Mouse (Mus musculus) heart, embryonic 12.5 days (tissue): ENCODE data around the gene Slc39a7. TPM values are rescaled to one million over a fixed set of nuclear protein-coding genes. Genes with fewer than 3 reads are reported as not detected.
A peak's percentile ranks its signal among the peaks of the same experiment; 100 is the strongest.
"Not testable (repeated sequence)": the region's sequence is repeated elsewhere in the genome, so short reads cannot be mapped to it uniquely, and the experiment has no call there.

ENCODE experiments used
- ATAC-seq: fragments of 200-750 bp; cut with Nextera tagmentation; 2 replicates; pipeline ENCODE4 v1.8.0; 2017; ENCODE audit warnings: moderate TSS enrichment, moderate library complexity; ENCODE audit not compliant: insufficient number of reproducible peaks, low FRiP score
- H3K27ac ChIP-seq: fragments of 300-500 bp; sonication (generic); 2 replicates; pipeline ENCODE4 v1.5.1; 2016; ENCODE audit warnings: mild to moderate bottlenecking, moderate library complexity; ENCODE audit not compliant: poor library complexity, severe bottlenecking
- H3K27me3 ChIP-seq: fragments of 300-500 bp; sonication (generic); replicated peaks from 2 replicates; pipeline ENCODE4 v1.6.1; 2016; ENCODE audit warnings: mild to moderate bottlenecking, moderate library complexity
- H3K36me3 ChIP-seq: fragments of 300-500 bp; sonication (generic); 2 replicates; pipeline ENCODE4 v1.6.1; 2016; ENCODE audit warnings: mild to moderate bottlenecking, moderate library complexity
- H3K4me1 ChIP-seq: fragments of 300-500 bp; sonication (generic); replicated peaks from 2 replicates; pipeline ENCODE4 v1.6.1; 2016; ENCODE audit warnings: mild to moderate bottlenecking
- H3K4me2 ChIP-seq: fragments of 300-500 bp; sonication (generic); 2 replicates; pipeline ENCODE4 v1.6.1; 2016; ENCODE audit warnings: mild to moderate bottlenecking, moderate library complexity
- H3K4me3 ChIP-seq: fragments of 300-500 bp; sonication (generic); 2 replicates; pipeline ENCODE4 v1.5.1; 2016; ENCODE audit warnings: mild to moderate bottlenecking
- H3K9ac ChIP-seq: fragments of 300-500 bp; sonication (generic); 2 replicates; pipeline ENCODE4 v1.6.1; 2016; ENCODE audit warnings: mild to moderate bottlenecking, moderate library complexity
- H3K9me3 ChIP-seq: fragments of 300-500 bp; sonication (generic); replicated peaks from 2 replicates; pipeline ENCODE4 v1.6.1; 2016; ENCODE audit warnings: mild to moderate bottlenecking, moderate library complexity
- WGBS: fragments of 180-500 bp; shearing (Covaris S2); methylation state at CpG from one replicate; pipeline ENCODE4 v1.1.7; 2016; 5-methylcytosine and 5-hydroxymethylcytosine counted together
- polyA plus RNA-seq: library from polyadenylated mRNA; unstranded; fragments of >200 nt; fragmentation: Nextera tagmentation; extraction: Ambion mirVana; gene quantifications from 2 replicates; pipeline ENCODE4 v1.2.1, GENCODE M21; 2016

Slc39a7 gene
- polyA plus RNA-seq, 1 experiment from 2014 or later, result 130 TPM

DNA sequence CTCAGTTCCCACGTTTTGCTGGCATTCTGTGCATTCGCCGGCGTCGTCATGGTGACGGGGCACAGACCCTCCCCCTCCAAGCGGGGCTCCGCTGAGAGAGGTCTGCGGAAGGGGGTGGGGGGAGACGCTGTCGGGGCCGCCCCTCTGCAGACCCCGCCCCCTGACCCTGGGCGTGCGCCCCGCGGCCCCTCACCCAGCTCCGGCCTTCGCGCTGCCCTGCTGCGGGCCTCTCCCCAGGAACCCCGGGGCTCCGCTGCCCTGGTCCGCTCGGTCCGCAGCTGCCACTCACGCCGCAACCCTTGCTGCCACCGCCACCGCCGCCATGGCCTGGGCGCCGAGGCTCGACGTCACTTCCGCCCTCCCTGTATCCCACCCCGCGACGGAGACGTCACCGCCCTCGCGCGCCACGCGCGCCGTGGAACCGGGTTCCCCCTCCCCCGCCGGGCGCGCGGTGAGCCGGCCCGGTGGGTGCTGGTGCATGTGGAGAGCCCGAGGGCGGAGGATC lies 7.1 kb downstream of the Slc39a7 start, which contains the start of gene Ring1:
Gene Ring1, minus strand, starts transcription at position 364 of the 505 bp plus-strand sequence.
- Histone ChIP-seq H3K4me3 (peak within 1 kb of the TSS; percentile 75), H3K27me3 (no peaks in the 10 kb centered on the region), H3K4me2 (peak within 1 kb of the TSS; percentile 95), H3K9me3 (peaks cover 13% of the 10 kb centered on the region), H3K36me3 (peaks cover 45% of the 10 kb centered on the region), H3K27ac (peak within 1 kb of the TSS; percentile 93), H3K4me1 (peaks cover 44% of the 10 kb centered on the region), H3K9ac (peak within 1 kb of the TSS; percentile 91)
- WGBS, result 0% methylated on average over 50 of the region's 58 CpGs
- peak; percentile 77 for ATAC-seq

- ATAC-seq, result no peak
- 61% methylated on average over 9 of the region's 9 CpGs for WGBS
- Histone ChIP-seq H3K4me3 (peak overlapping the region; percentile 75), H3K9ac (peak overlapping the region; percentile 91), H3K4me1 (peaks cover 37% of the 10 kb centered on the region), H3K9me3 (peaks cover 17% of the 10 kb centered on the region), H3K27me3 (no peaks in the 10 kb centered on the region), H3K4me2 (peak overlapping the region; percentile 95), H3K36me3 (peaks cover 38% of the 10 kb centered on the region), H3K27ac (no peak overlapping the region)
These were observed 7.8 kb downstream of the Slc39a7 start for GRCm38 (mm10) chr17:34023678-34024077.

DNA sequence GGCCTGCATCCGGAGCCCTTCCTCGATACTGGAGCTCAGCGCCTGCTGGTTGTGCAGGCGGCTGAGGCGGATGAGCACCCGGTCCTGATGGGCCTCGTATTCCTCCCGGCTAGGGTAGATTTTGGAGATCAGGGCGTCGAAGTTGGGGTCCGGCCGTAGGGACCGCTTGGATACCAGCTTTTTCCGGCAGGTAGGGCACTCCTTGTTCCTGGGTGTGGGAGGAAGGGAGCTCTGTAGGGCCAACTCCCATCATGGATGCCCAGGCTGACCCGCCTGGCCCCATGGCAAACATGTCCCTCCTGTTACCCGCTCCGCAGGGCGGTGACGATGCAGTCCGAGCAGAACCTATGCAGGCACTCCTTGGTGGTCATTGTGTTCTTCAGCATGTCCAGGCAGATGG lies 8.5 kb downstream of the Slc39a7 start:
- Histone ChIP-seq H3K27ac (no peak overlapping the region), H3K9ac (no peak overlapping the region), H3K4me2 (no peak overlapping the region), H3K4me3 (no peak overlapping the region), H3K36me3 (peaks cover 33% of the 10 kb centered on the region), H3K4me1 (peaks cover 30% of the 10 kb centered on the region), H3K27me3 (no peaks in the 10 kb centered on the region), H3K9me3 (peaks cover 17% of the 10 kb centered on the region)
- WGBS, result 94% methylated on average over 20 of the region's 20 CpGs
- no peak for ATAC-seq

DNA sequence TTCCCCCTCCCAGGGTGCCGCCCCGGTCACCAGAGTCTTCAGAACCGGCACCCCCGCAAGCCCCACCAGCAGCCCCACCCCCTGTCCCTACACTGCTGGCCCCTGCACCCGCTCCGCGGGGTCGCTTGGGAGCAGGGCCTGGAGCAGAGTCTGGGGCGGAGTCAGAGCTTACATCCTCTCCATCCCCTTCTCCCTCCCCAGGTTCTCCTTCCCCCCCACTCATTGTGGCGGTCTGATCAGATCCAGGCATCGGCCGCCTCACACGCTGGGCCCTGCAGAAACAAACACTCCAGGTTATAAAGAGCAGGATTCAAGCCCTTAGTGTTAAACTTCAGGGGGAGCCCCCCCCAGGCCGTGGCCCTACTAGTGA lies 9.1 kb downstream of the Slc39a7 start:
- Histone ChIP-seq H3K4me1 (peaks cover 29% of the 10 kb centered on the region), H3K27me3 (no peaks in the 10 kb centered on the region), H3K9me3 (peaks cover 17% of the 10 kb centered on the region), H3K4me2 (no peak overlapping the region), H3K36me3 (peaks cover 33% of the 10 kb centered on the region), H3K27ac (no peak overlapping the region), H3K9ac (no peak overlapping the region), H3K4me3 (no peak overlapping the region)
- 86% methylated on average over 14 of the region's 14 CpGs for WGBS
- no peak for ATAC-seq

DNA sequence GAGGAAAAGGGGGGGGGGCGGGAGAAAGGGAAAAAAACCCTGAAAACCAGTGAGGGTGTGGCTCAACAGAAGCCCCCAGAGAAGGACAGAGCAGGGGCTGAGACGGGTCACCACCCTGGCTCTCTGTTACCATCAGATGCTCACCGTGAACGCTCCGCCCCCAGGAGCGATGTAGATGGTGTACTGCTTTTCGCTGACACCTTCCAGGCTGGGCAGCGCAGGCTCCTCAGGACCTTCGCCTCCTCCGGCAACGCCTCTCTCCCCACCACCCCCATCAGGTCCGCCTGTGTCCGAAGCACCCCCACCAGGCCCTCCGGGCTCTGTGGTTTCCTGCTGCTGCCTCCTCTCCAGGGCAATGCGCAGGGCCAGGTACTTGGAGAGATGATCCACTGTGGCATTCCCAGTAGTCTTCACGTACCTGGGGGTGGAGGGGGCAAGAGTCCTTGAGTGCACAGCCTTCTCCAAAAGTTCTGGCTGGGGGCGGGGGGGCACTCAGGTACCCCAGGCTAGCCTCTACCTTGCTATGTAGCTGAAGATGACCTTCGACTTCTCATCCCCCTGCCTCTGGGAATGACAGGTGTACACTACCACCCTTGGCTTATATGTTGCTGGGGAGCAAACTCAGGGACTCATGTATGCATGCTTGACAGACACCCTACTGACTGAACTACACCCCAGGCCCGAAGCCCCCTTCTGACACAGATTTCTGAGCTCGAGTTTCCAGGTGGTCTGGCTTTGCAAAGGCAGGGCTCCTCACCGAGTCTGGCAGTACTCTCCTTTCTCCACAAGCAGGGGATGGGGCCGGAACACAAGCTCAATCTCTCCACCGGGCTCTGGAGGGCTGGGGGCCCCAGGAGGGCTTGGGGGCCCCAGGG lies 9.7 kb downstream of the Slc39a7 start:
- Histone ChIP-seq H3K36me3 (peaks cover 33% of the 10 kb centered on the region), H3K9ac (no peak overlapping the region), H3K9me3 (peaks cover 17% of the 10 kb centered on the region), H3K27ac (no peak overlapping the region), H3K4me1 (peaks cover 23% of the 10 kb centered on the region), H3K4me3 (no peak overlapping the region), H3K4me2 (no peak overlapping the region), H3K27me3 (no peaks in the 10 kb centered on the region)
- 91% methylated on average over 23 of the region's 23 CpGs for WGBS
- no peak for ATAC-seq

GRCm38 (mm10) chr17:34013436-34013835 lies 18.0 kb downstream of the Slc39a7 start:
- WGBS, result 85% methylated on average over 8 of the region's 8 CpGs
- peaks cover 4% of the 10 kb centered on the region; the same call in 1 of the 2 replicates for H3K9me3 ChIP-seq

GRCm38 (mm10) chr17:34010156-34010555 lies 21.3 kb downstream of the Slc39a7 start:
- ATAC-seq, result no peak
- Histone ChIP-seq H3K4me2 (no peak overlapping the region), H3K36me3 (no peaks in the 10 kb centered on the region), H3K27me3 (peaks cover 8% of the 10 kb centered on the region; the same call in 1 of the 2 replicates), H3K27ac (no peak overlapping the region), H3K4me3 (no peak overlapping the region), H3K9me3 (peaks cover 9% of the 10 kb centered on the region), H3K4me1 (no peaks in the 10 kb centered on the region), H3K9ac (no peak overlapping the region)
- 64% methylated on average over 5 of the region's 5 CpGs for WGBS

More at GRCm38 (mm10) chr17:34013436-34013835, 18.0 kb downstream of the Slc39a7 start:
- no peak for ATAC-seq
- no peak overlapping the region for H3K4me2 ChIP-seq
- 0 out of 2 replicates have a peak, but pooled peaks cover 3% of the 10 kb centered on the region for H3K27me3 ChIP-seq
- H3K36me3 ChIP-seq, result no peaks in the 10 kb centered on the region
- H3K9ac ChIP-seq, result no peak overlapping the region
- H3K4me3 ChIP-seq, result no peak overlapping the region
- no peaks in the 10 kb centered on the region for H3K4me1 ChIP-seq
- H3K27ac ChIP-seq, result no peak overlapping the region

DNA sequence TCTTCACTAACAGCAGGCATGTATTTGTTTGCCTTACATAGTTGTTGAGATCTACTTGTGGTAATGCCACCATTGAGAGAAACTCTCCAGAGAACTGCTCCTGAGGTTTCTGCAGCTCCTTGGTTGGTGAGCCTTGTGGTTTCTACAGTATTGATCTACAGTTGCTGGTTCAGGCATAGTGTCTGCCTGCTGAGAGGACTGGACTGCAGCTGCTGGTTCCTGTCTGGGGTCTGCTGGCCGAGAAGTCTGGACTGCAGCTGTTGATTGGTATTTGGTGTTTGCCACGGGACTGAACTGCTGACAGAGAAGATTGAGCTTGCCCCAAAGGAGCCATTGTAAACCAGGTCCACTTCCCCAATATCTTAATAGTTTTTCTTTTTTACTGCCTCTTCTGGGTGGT lies 24.9 kb downstream of the Slc39a7 start:
- H3K9ac ChIP-seq, result no peak overlapping the region
- WGBS, result 34% methylated on average over 2 of the region's 2 CpGs
- no peaks in the 10 kb centered on the region for H3K4me1 ChIP-seq
- peaks cover 6% of the 10 kb centered on the region; the same call in 1 of the 2 replicates for H3K9me3 ChIP-seq
- peaks cover 14% of the 10 kb centered on the region for H3K27me3 ChIP-seq
- no peak overlapping the region for H3K4me3 ChIP-seq
- ATAC-seq, result no peak
- H3K27ac ChIP-seq, result no peak overlapping the region
- no peak overlapping the region for H3K4me2 ChIP-seq
- no peaks in the 10 kb centered on the region for H3K36me3 ChIP-seq

DNA sequence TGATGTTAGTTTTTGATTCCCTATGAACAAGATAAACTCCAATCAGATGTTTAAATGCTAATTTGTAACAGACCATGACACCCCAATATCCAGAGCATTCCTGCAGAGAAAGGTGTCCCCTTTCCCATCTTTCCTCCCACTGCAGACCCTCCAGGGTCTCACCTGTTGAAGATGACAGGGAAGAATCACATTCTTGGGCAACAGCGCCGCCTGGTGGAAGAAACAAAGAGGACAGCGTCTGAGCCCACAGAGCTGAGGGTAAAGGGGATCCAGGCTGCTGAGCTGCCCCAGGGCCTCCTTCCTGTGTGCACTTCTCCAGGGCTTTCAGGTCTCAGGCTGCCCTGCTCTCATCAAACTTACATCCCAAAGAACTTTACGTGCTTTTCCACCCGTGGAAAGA lies 28.1 kb downstream of the Slc39a7 start:
- H3K4me3 ChIP-seq, result no peak overlapping the region
- H3K4me2 ChIP-seq, result no peak overlapping the region
- no peaks in the 10 kb centered on the region for H3K36me3 ChIP-seq
- H3K4me1 ChIP-seq, result peaks cover 12% of the 10 kb centered on the region
- H3K27me3 ChIP-seq, result peaks cover 43% of the 10 kb centered on the region
- WGBS, result 3% methylated on average over 5 of the region's 5 CpGs
- no peak for ATAC-seq
- no peak overlapping the region for H3K9ac ChIP-seq
- peaks cover 6% of the 10 kb centered on the region; the same call in 1 of the 2 replicates for H3K9me3 ChIP-seq
- H3K27ac ChIP-seq, result no peak overlapping the region

DNA sequence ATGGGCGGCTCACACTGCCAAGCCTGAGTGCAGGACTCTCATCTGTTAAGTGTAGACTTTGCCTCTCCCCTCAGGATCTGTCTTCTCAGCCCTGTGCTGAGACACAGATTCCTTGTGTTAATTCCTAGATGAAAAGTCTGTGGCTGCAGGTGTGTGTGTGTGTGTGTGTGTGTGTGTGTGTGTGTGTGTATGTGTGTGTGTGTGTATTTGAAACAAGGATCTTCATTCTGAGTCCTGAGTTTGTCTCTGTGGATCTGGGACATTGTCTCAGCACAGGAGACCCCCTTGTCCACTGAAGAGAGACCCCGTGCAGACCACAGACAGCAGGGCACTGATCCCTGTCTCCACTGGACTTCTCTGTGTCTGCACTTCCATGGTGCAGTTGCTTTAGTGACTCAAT lies 30.7 kb downstream of the Slc39a7 start:
- Histone ChIP-seq H3K4me2 (peak overlapping the region; percentile 100; the same call in 1 of the 2 replicates), H3K4me3 (peak overlapping the region; percentile 77; the same call in 1 of the 2 replicates), H3K4me1 (peaks cover 12% of the 10 kb centered on the region), H3K27me3 (peaks cover 67% of the 10 kb centered on the region)
- H3K9ac ChIP-seq, ATAC-seq, H3K9me3 ChIP-seq, H3K36me3 ChIP-seq, H3K27ac ChIP-seq: not testable (repeated sequence)
- WGBS, result 43% methylated on average over 2 of the region's 2 CpGs

DNA sequence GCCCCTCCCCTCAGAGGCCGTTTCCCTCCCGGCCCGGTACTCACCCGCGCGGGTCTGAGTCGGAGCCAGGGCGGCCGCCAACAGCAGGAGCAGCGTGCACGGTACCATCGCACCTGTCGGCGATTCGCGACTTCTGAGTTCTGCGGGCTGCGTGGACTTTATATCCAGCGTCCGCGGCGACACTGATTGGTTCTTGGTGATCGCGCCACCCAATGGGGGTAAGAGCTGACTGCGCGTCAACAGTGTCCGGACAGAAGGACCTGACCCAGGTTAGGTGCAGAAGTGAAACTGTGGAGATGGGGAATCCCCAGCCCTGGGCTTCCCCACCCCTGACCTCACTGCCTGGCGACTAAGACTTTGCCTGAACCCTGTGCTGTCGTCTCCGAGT lies 31.3 kb downstream of the Slc39a7 start, which contains the start of gene H2-K1:
Gene H2-K1, minus strand, starts transcription at position 198 of the 388 bp plus-strand sequence.
- Histone ChIP-seq H3K4me2 (peak within 1 kb of the TSS; percentile 100), H3K4me3 (peak within 1 kb of the TSS; percentile 77), H3K27ac (no peak within 1 kb of the TSS), H3K27me3 (peaks cover 67% of the 10 kb centered on the region), H3K36me3 (no peaks in the 10 kb centered on the region), H3K4me1 (peaks cover 12% of the 10 kb centered on the region), H3K9me3 (no peaks in the 10 kb centered on the region), H3K9ac (peak within 1 kb of the TSS; percentile 72)
- WGBS, result under 1% methylated on average over 28 of the region's 30 CpGs
- ATAC-seq, result peak; percentile 82
